Mouse (Mus musculus) embryonic facial prominence, embryonic 15.5 days (tissue): ENCODE results near the gene Arl8b. TPM values are rescaled to one million over a fixed set of nuclear protein-coding genes. Genes with fewer than 3 reads are reported as not detected.
A peak's percentile ranks its signal among the peaks of the same experiment; 100 is the strongest.

Experiments
- ATAC-seq: fragments of 200-750 bp; cut with Nextera tagmentation; 2 replicates; pipeline ENCODE4 v1.8.0; 2017; ENCODE audit warnings: low read depth, moderate TSS enrichment; ENCODE audit not compliant: insufficient number of reproducible peaks, low FRiP score, low TSS enrichment
- H3K27ac ChIP-seq: fragments of 300-500 bp; sonication (generic); replicated peaks from 2 replicates; pipeline ENCODE4 v1.5.1; 2015; ENCODE audit warnings: mild to moderate bottlenecking, inconsistent platforms
- H3K27me3 ChIP-seq: fragments of 300-500 bp; sonication (generic); 2 replicates; pipeline ENCODE4 v1.6.1; 2015; ENCODE audit warnings: inconsistent platforms
- H3K36me3 ChIP-seq: fragments of 300-500 bp; sonication (generic); 2 replicates; pipeline ENCODE4 v1.6.1; 2015; ENCODE audit warnings: mild to moderate bottlenecking, inconsistent platforms
- H3K4me1 ChIP-seq: fragments of 300-500 bp; sonication (generic); 2 replicates; pipeline ENCODE4 v1.6.1; 2015; ENCODE audit warnings: inconsistent platforms
- H3K4me2 ChIP-seq: fragments of 300-500 bp; sonication (generic); replicated peaks from 2 replicates; pipeline ENCODE4 v1.6.1; 2015; ENCODE audit warnings: mild to moderate bottlenecking, inconsistent platforms
- H3K4me3 ChIP-seq: fragments of 300-500 bp; sonication (generic); replicated peaks from 2 replicates; pipeline ENCODE4 v1.5.1; 2015; ENCODE audit warnings: mild to moderate bottlenecking, inconsistent platforms
- H3K9ac ChIP-seq: fragments of 300-500 bp; sonication (generic); 2 replicates; pipeline ENCODE4 v1.6.1; 2015; ENCODE audit warnings: inconsistent platforms
- H3K9me3 ChIP-seq: fragments of 300-500 bp; sonication (generic); replicated peaks from 2 replicates; pipeline ENCODE4 v1.6.1; 2016; ENCODE audit warnings: inconsistent platforms
- WGBS: fragments of 180-500 bp; shearing (Covaris S2); methylation state at CpG from one replicate; pipeline ENCODE4 v1.1.7; 2015; 5-methylcytosine and 5-hydroxymethylcytosine counted together
- polyA plus RNA-seq: library from polyadenylated mRNA; unstranded; fragments of >200 nt; fragmentation: Nextera tagmentation; extraction: Ambion mirVana; gene quantifications from 2 replicates; pipeline ENCODE4 v1.2.1, GENCODE M21; 2015

Arl8b gene
- polyA plus RNA-seq, 1 experiment from 2014 or later: 83.7 TPM

DNA sequence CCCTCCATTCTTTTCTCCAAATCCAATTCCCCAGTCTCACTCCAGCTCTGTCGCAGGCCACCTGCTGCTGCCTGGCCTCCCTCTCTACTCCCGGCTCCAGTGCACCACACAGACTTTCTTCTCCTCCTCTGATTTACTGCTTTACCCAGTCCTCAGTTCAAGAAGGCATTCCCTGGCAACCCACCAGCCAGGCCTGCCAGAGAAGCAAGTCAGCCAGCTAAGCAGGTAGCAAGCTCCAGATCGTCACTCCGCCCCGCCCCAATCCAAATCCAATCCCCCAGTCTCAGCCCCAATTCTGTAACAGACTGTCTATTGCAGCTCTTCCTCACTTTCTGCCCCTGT lies 23.2 kb upstream of the Arl8b start:
- Histone ChIP-seq H3K9ac (no peak overlapping the region), H3K36me3 (no peaks in the 10 kb centered on the region), H3K4me3 (no peak overlapping the region), H3K9me3 (no peaks in the 10 kb centered on the region), H3K4me2 (no peak overlapping the region), H3K27me3 (no peaks in the 10 kb centered on the region), H3K4me1 (no peaks in the 10 kb centered on the region), H3K27ac (no peak overlapping the region)
- 66% methylated on average over 5 of the region's 5 CpGs for WGBS
- no peak for ATAC-seq

DNA sequence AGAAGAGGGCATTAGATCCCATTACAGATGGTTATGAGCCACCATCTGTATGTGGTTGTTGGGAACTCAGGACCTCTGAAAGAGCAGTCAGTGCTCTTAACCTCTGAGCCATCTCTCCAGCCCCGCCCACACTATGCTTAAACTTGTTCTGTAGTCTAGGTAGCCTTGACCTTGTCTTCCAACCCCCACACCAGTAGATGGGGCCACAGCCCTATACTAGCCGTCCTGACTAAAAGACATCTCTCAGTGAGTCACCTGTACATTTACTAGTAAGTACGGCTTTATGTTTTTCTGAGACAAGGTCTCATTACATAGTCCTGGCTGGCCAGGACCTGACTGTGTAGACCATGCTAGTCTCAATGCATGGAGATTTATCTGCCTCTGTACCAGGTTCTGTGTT lies 12.0 kb upstream of the Arl8b start:
- H3K36me3 ChIP-seq: no peaks in the 10 kb centered on the region
- no peak overlapping the region for H3K27ac ChIP-seq
- no peaks in the 10 kb centered on the region for H3K27me3 ChIP-seq
- 86% methylated on average over 3 of the region's 3 CpGs for WGBS
- no peaks in the 10 kb centered on the region for H3K4me1 ChIP-seq
- no peaks in the 10 kb centered on the region for H3K9me3 ChIP-seq
- H3K4me2 ChIP-seq: no peak overlapping the region
- H3K9ac ChIP-seq: no peak overlapping the region
- H3K4me3 ChIP-seq: no peak overlapping the region
- no peak for ATAC-seq

DNA sequence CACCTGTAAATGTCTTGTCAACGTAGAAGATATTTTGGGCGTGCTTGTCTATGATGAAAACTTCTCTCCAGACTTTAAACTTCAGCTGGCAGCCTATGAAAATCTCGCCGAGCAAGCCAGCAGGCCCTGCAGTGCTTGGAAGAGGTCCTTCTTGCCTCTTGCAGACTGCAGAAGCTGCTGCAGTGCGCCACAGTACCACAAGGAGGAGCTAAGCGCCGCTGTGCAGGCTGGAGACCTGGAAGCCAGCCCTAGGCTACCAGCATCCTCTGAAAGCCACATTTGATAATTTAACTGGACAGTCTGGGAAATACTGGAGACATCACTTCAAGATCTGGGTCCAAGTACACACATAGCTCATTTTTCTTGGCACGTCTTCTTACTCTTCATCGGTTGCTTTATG lies 10.0 kb upstream of the Arl8b start:
- ATAC-seq: no peak
- H3K27ac ChIP-seq: no peak overlapping the region
- no peak overlapping the region for H3K4me3 ChIP-seq
- no peaks in the 10 kb centered on the region for H3K4me1 ChIP-seq
- 15% methylated on average over 9 of the region's 9 CpGs for WGBS
- H3K27me3 ChIP-seq: no peaks in the 10 kb centered on the region
- H3K4me2 ChIP-seq: no peak overlapping the region
- no peak overlapping the region for H3K9ac ChIP-seq
- H3K36me3 ChIP-seq: no peaks in the 10 kb centered on the region
- H3K9me3 ChIP-seq: no peaks in the 10 kb centered on the region

DNA sequence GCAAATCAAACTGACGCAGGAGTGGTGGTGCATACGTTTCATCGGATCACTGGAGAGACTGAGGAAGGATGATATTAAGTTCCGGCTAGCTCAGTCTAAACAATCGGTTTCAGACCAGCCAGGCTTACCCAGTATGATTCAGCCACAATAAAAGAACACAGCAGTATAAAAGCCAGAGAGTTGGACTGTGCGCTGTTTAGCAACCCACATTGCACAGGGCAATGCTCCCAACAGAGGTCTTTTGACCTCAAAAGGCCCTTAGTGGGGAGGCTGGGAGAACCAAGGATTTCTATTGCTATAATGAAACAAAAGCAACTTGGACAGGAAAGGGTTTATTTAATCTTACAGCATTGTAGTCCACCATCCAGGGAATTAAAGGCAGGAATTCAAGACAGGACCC lies 9.4 kb upstream of the Arl8b start:
- Histone ChIP-seq H3K27ac (no peak overlapping the region), H3K4me1 (no peaks in the 10 kb centered on the region)
- ATAC-seq: no peak

DNA sequence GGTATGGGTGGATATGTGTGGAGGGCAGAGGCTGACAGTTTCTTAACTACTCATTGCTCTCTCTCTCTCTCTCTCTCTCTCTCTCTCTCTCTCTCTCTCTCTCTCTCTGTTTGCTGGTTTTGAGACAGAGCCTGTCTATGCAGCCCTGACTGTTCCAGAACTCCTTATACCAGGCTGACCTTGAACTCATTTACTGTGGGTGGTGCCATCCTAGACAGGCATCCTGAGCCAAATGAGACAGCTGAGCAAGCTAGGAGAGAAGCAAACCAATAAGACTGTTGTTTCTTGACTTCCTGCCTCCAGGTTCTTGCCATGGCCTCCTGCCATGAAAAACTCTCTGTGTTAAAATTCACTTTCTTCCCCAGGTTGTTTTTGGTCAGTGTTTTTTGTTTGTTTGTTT lies 6.6 kb upstream of the Arl8b start:
- H3K9ac ChIP-seq: no peak overlapping the region
- H3K36me3 ChIP-seq: no peaks in the 10 kb centered on the region
- no peak for ATAC-seq

More for the DNA sequence above, 9.4 kb upstream of the Arl8b start:
- no peak overlapping the region for H3K4me3 ChIP-seq
- H3K9ac ChIP-seq: no peak overlapping the region
- H3K9me3 ChIP-seq: no peaks in the 10 kb centered on the region
- H3K4me2 ChIP-seq: no peak overlapping the region
- H3K36me3 ChIP-seq: no peaks in the 10 kb centered on the region
- H3K27me3 ChIP-seq: no peaks in the 10 kb centered on the region
- WGBS: 82% methylated on average over 6 of the region's 6 CpGs

DNA sequence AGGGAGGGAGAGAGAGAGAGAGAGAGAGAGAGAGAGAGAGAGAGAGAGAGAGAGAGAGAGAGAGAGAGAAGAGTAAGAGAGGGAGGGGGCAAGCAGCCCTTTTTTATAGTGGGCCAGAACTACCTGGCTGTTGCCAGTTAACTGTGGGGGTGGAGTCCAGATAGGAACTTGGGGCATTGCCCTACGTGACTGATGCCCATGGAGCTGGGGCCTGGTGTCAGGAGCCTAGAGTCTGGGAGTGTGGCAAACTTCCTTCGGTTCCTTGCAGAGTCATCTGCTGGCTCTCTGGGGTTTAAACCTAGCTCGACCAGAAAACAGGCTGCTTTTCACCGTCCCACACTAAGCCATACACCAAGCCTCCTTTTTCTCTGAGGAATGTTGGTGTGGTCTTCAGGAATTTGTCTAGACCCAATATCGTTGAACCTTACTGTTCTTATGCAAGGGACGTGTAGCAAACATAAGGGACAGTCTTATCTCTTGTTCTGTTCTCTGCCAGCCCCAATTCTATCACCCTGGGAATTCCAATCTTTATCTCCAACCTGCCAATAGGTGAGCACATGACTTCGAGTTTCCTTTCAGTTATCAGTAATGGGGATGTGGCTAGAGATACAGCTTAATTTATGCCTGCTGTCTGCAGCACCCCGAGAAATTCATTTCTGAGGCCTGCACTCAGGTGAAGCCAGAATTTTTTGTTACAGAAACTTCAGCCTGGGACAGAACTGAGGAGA lies 5.2 kb upstream of the Arl8b start:
- WGBS: 64% methylated on average over 8 of the region's 8 CpGs

More for the DNA sequence above, 6.6 kb upstream of the Arl8b start:
- Histone ChIP-seq H3K4me2 (no peak overlapping the region), H3K4me1 (no peaks in the 10 kb centered on the region), H3K27me3 (no peaks in the 10 kb centered on the region), H3K27ac (no peak overlapping the region), H3K4me3 (no peak overlapping the region), H3K9me3 (no peaks in the 10 kb centered on the region)

DNA sequence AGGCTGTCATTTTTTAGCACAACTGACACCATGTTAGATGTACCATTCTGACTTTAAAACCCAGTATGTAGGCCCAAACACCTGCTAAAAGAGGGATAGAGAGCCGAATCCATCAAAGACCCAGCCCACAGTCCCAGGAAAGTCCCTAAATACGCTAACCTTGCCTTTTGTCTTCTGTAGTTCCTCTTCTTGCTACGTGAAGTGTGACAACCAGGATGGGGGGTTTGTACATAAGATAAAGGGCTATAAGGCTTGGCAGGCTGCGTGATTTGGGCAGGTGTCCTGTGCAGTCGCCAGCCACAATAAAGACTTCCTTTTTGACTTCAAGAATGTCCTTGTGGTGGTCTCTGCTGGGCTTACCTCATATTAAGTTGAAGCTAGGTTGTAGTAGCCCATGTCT lies 4.5 kb upstream of the Arl8b start:
- H3K36me3 ChIP-seq: no peaks in the 10 kb centered on the region
- no peak for ATAC-seq
- H3K27me3 ChIP-seq: no peaks in the 10 kb centered on the region
- H3K9ac ChIP-seq: no peak overlapping the region
- no peak overlapping the region for H3K4me3 ChIP-seq
- no peak overlapping the region for H3K4me2 ChIP-seq
- no peaks in the 10 kb centered on the region for H3K9me3 ChIP-seq
- no peaks in the 10 kb centered on the region for H3K4me1 ChIP-seq
- H3K27ac ChIP-seq: no peak overlapping the region
- WGBS: 76% methylated on average over 5 of the region's 5 CpGs

More for the DNA sequence above, 5.2 kb upstream of the Arl8b start:
- ATAC-seq: no peak
- H3K4me2 ChIP-seq: no peak overlapping the region
- H3K4me1 ChIP-seq: no peaks in the 10 kb centered on the region
- H3K9me3 ChIP-seq: no peaks in the 10 kb centered on the region
- no peaks in the 10 kb centered on the region for H3K27me3 ChIP-seq
- H3K4me3 ChIP-seq: no peak overlapping the region
- H3K36me3 ChIP-seq: no peaks in the 10 kb centered on the region
- no peak overlapping the region for H3K27ac ChIP-seq
- no peak overlapping the region for H3K9ac ChIP-seq

- no peak for ATAC-seq
- Histone ChIP-seq H3K4me1 (peaks cover 24% of the 10 kb centered on the region), H3K27ac (no peak overlapping the region), H3K4me2 (no peak overlapping the region), H3K9me3 (no peaks in the 10 kb centered on the region), H3K9ac (no peak overlapping the region), H3K27me3 (no peaks in the 10 kb centered on the region), H3K36me3 (no peaks in the 10 kb centered on the region), H3K4me3 (no peak overlapping the region)
- 61% methylated on average over 6 of the region's 6 CpGs for WGBS
These were observed 1.0 kb upstream of the Arl8b start for GRCm38 (mm10) chr6:108781865-108782264.

- H3K27me3 ChIP-seq: no peaks in the 10 kb centered on the region
- ATAC-seq: peak; percentile 65
- H3K4me2 ChIP-seq: peak overlapping the region; percentile 76
- peaks cover 27% of the 10 kb centered on the region for H3K4me1 ChIP-seq
- no peaks in the 10 kb centered on the region for H3K9me3 ChIP-seq
- peak overlapping the region; percentile 100 for H3K4me3 ChIP-seq
- H3K9ac ChIP-seq: peak overlapping the region; percentile 94
- H3K36me3 ChIP-seq: no peaks in the 10 kb centered on the region
- peak overlapping the region; percentile 82 for H3K27ac ChIP-seq
- WGBS: under 1% methylated on average over 56 of the region's 57 CpGs
These were observed 434 bp downstream of the Arl8b start for GRCm38 (mm10) chr6:108783184-108783881.

DNA sequence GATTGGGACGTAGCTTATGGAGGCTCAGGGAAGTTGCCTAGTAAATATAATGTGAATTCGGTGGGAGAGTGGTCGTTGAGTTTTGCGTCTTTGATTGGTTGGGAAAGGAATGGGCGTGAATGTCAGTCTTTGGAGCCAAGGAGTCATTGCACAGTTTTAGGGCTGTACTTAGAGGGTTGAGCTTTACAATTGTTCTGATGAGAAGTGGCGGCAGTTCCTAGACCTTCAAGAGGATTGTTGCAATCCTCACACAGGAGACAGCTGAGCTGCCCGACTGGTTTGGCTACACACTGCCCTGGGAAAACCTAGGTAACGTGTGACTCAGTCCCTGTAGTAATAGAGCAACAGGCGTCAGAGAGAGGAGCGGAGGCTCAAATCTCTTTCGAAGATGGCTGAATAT lies 1.2 kb downstream of the Arl8b start:
- ATAC-seq: no peak
- Histone ChIP-seq H3K4me2 (peak overlapping the region; percentile 76), H3K4me3 (peak overlapping the region; percentile 100), H3K27ac (peak overlapping the region; percentile 82), H3K36me3 (no peaks in the 10 kb centered on the region), H3K4me1 (peaks cover 27% of the 10 kb centered on the region), H3K27me3 (no peaks in the 10 kb centered on the region), H3K9ac (peak overlapping the region; percentile 94), H3K9me3 (no peaks in the 10 kb centered on the region)
- whole genome bisulfite sequencing: 23% methylated on average over 11 of the region's 11 CpGs

DNA sequence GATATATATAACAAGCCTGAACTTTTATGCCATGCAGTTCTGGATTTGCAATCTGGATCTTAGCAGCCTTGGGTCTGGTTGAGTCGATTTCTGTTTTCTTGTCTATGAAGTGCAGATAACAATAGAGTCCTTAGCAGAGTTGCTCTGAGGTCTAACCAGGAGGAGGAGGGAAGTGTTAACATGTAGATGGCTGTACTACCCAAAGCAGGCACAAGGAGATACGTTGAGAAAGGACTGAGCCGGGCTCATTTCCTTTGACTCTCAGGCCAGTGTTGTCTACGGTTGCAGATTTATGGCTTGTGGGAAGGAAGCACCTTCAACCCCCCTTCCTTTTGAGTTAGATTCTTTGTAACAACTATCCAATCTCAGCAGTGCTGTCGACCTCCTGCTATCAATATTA lies 1.9 kb downstream of the Arl8b start:
- no peak overlapping the region for H3K27ac ChIP-seq
- H3K36me3 ChIP-seq: no peaks in the 10 kb centered on the region
- 64% methylated on average over 5 of the region's 5 CpGs for whole genome bisulfite sequencing
- peak overlapping the region; percentile 100 for H3K4me3 ChIP-seq
- peak overlapping the region; percentile 76 for H3K4me2 ChIP-seq
- no peaks in the 10 kb centered on the region for H3K9me3 ChIP-seq
- H3K27me3 ChIP-seq: no peaks in the 10 kb centered on the region
- H3K4me1 ChIP-seq: peaks cover 27% of the 10 kb centered on the region
- no peak overlapping the region for H3K9ac ChIP-seq
- ATAC-seq: no peak

GRCm38 (mm10) chr6:108785551-108785950 lies 2.7 kb downstream of the Arl8b start:
- no peak for ATAC-seq
- no peaks in the 10 kb centered on the region for H3K9me3 ChIP-seq
- no peak overlapping the region for H3K4me2 ChIP-seq
- H3K4me1 ChIP-seq: peaks cover 27% of the 10 kb centered on the region
- H3K27me3 ChIP-seq: no peaks in the 10 kb centered on the region
- H3K9ac ChIP-seq: no peak overlapping the region
- no peak overlapping the region for H3K4me3 ChIP-seq
- H3K36me3 ChIP-seq: peaks cover 2% of the 10 kb centered on the region; the same call in 1 of the 2 replicates
- 83% methylated on average over 3 of the region's 3 CpGs for WGBS
- no peak overlapping the region for H3K27ac ChIP-seq
